Mouse (Mus musculus) embryonic facial prominence, embryonic 11.5 days (tissue): ENCODE results near the gene Acsbg1. TPM values are rescaled to one million over a fixed set of nuclear protein-coding genes. Genes with fewer than 3 reads are reported as not detected.
A peak's percentile ranks its signal among the peaks of the same experiment; 100 is the strongest.

ENCODE experiments used
- ATAC-seq: fragments of 200-750 bp; cut with Nextera tagmentation; replicated peaks from 2 replicates; pipeline ENCODE4 v1.8.0; 2017; ENCODE audit warnings: low read depth; ENCODE audit not compliant: insufficient number of reproducible peaks, low FRiP score, low TSS enrichment
- DNase-seq: peaks from one replicate; pipeline ENCODE4 v3.0.0-alpha.2; 2015; ENCODE audit warnings: low spot score
- H3K27ac ChIP-seq: fragments of 300-500 bp; sonication (generic); replicated peaks from 2 replicates; pipeline ENCODE4 v1.5.1; 2014; ENCODE audit warnings: mild to moderate bottlenecking, low read depth, low read length, control low read depth
- H3K27me3 ChIP-seq: fragments of 300-500 bp; sonication (generic); 2 replicates; pipeline ENCODE4 v1.6.1; 2014; ENCODE audit warnings: mild to moderate bottlenecking, low read length, moderate library complexity, mixed read lengths; ENCODE audit not compliant: control insufficient read depth, insufficient read depth
- H3K36me3 ChIP-seq: fragments of 300-500 bp; sonication (generic); replicated peaks from 2 replicates; pipeline ENCODE4 v1.6.1; 2014; ENCODE audit warnings: low read depth, mild to moderate bottlenecking, low read length, moderate library complexity, mixed read lengths; ENCODE audit not compliant: control insufficient read depth, insufficient read depth
- H3K4me1 ChIP-seq: fragments of 300-500 bp; sonication (generic); 2 replicates; pipeline ENCODE4 v1.6.1; 2014; ENCODE audit warnings: low read length, mixed read lengths; ENCODE audit not compliant: control insufficient read depth, insufficient read depth
- H3K4me2 ChIP-seq: fragments of 300-500 bp; sonication (generic); 2 replicates; pipeline ENCODE4 v1.6.1; 2014; ENCODE audit warnings: low read depth, mild to moderate bottlenecking, control low read depth, low read length, moderate library complexity
- H3K4me3 ChIP-seq: fragments of 300-500 bp; sonication (generic); 2 replicates; pipeline ENCODE4 v1.5.1; 2014; ENCODE audit warnings: low read depth, low read length, control low read depth
- H3K9ac ChIP-seq: fragments of 300-500 bp; sonication (generic); replicated peaks from 2 replicates; pipeline ENCODE4 v1.6.1; 2014; ENCODE audit warnings: mild to moderate bottlenecking, control low read depth, low read length
- H3K9me3 ChIP-seq: fragments of 300-500 bp; sonication (generic); replicated peaks from 2 replicates; pipeline ENCODE4 v1.6.1; 2016; ENCODE audit warnings: mild to moderate bottlenecking, low read length, inconsistent platforms, mixed read lengths; ENCODE audit not compliant: control insufficient read depth
- WGBS: fragments of 180-500 bp; shearing (Covaris S2); extraction: QIAGEN DNeasy Blood & Tissue Kit; methylation state at CpG from one replicate; pipeline ENCODE4 v1.1.7; 2014; 5-methylcytosine and 5-hydroxymethylcytosine counted together
- polyA plus RNA-seq: library from polyadenylated mRNA; unstranded; fragments of >200 nt; fragmentation: Nextera tagmentation; extraction: Ambion mirVana; gene quantifications from 2 replicates; pipeline ENCODE4 v1.2.1, GENCODE M21; 2014

Acsbg1 gene
- polyA plus RNA-seq, 1 experiment from 2014 or later = 2.8 TPM

DNA sequence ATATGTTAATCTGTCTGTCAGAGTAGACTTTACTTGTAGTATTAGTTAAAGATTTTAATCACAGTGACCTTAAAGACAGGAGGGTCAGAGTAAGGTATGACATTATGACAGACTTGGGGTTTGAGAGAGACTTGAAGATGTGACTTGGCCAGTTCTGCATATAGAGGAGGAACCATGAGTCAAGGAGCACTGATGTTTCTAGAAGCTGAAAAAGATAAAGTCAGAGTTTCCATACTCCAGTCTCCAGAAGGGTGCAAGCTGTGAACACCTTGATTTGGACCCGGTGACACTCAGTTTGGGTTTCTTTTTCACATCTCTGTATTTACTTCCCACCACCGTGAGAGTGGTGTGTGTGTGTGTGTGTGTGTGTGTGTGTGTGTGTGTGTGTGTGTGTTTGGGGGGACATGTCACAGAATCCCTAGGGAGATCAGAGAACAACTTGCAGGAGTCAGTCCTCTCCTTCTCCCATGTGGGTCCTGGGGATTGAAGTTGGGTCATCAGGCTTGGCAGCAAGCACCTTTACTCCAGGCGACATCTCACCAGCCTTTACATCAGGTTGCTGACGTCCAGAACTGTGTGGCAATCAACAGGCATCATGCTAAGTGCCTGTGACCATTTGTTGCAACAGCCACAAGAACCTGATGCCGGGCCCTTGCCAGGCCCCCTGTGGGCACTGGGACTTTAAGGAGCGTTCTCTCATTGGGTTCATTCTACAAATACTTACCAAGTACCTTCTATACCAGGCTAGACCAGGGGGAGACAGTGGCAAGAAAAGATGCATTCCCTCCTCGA, 22.3 kb upstream of the Acsbg1 start:
- Histone ChIP-seq H3K36me3 (no peaks in the 10 kb centered on the region), H3K27ac (no peak overlapping the region), H3K27me3 (no peaks in the 10 kb centered on the region), H3K4me1 (no peaks in the 10 kb centered on the region), H3K9me3 (no peaks in the 10 kb centered on the region), H3K4me2 (no peak overlapping the region), H3K4me3 (no peak overlapping the region), H3K9ac (no peak overlapping the region)
- 77% methylated on average over 7 of the region's 7 CpGs for WGBS
- DNase-seq (no peak), ATAC-seq (no peak)

DNA sequence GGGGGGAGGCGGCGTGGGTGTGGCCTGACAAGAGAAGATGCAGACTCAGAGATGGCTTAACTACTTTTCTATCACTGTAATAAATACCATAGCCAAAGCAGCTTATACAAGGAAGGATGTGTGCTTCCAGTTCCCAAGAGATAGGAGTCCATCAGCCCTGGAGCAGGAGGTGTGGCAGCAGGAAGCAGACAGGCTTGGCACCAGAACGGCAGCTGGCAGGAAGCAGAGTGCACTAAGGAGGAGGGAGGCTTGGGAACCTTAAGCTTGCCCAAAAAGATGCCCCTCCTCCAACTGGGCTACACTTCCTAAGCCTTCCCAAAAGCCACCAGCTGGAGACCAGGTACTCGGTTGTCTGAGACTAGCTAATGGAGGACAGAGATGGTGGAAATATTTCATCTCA, 21.2 kb upstream of the Acsbg1 start:
- H3K4me1 ChIP-seq = no peaks in the 10 kb centered on the region
- no peak overlapping the region for H3K4me3 ChIP-seq
- H3K9me3 ChIP-seq = no peaks in the 10 kb centered on the region
- no peaks in the 10 kb centered on the region for H3K27me3 ChIP-seq
- DNase-seq (no peak), ATAC-seq (no peak)
- 73% methylated on average over 4 of the region's 4 CpGs for WGBS
- H3K27ac ChIP-seq = no peak overlapping the region
- no peak overlapping the region for H3K9ac ChIP-seq
- H3K4me2 ChIP-seq = no peak overlapping the region
- no peaks in the 10 kb centered on the region for H3K36me3 ChIP-seq

DNA sequence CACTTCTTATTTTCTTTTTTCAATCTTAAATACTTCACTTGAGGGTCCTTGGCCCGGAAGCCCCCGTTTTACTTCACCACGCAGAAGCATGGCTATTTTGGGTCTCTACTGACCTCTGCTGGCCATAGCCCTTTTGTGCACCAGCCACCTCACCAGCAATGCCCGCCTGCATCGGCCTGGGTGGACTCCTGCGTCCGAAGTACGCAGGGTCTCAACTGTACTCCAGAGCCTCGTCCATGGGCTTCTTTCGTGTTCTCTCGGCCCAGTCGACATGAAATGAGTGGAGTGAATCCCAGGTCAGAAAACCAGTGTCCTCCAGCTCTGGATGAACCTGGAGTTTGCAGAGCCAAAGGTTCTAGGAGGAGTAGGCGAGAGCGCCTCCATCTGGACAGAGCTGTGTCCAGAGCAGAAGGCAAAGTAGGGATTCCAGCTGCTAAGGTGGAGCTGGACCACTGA, 14.9 kb upstream of the Acsbg1 start:
- 2% methylated on average over 14 of the region's 14 CpGs for WGBS
- Histone ChIP-seq H3K4me1 (no peaks in the 10 kb centered on the region), H3K36me3 (no peaks in the 10 kb centered on the region), H3K4me3 (peak overlapping the region; percentile 21), H3K9me3 (no peaks in the 10 kb centered on the region), H3K9ac (peak overlapping the region; percentile 35; the same call in 1 of the 2 replicates), H3K27ac (no peak overlapping the region), H3K27me3 (no peaks in the 10 kb centered on the region), H3K4me2 (peak overlapping the region; percentile 51)
- peak; percentile 75 for ATAC-seq
- peak; percentile 87 for DNase-seq

DNA sequence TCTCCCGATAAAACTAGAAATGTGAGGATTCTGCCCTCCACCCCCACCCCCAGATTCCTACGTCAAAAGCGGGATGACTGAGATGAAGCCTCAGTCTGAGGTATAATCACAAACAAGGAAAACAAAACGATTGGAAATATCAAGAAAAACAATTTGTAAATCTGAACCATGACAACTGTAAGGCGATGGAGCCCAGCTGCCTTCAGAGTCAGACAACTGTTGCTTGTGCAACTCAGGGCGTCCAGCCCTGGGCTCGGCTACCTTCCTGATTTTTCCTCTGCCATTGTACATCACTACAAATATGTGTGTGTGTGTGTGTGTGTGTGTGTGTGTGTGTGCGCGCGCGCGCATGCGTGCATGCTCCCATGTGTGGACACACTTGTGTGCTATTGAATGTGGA, 12.2 kb upstream of the Acsbg1 start:
- no peak overlapping the region for H3K4me3 ChIP-seq
- no peak overlapping the region for H3K4me2 ChIP-seq
- H3K27me3 ChIP-seq = no peaks in the 10 kb centered on the region
- H3K4me1 ChIP-seq = no peaks in the 10 kb centered on the region
- no peak overlapping the region for H3K9ac ChIP-seq
- WGBS = 87% methylated on average over 13 of the region's 13 CpGs
- ATAC-seq (no peak), DNase-seq (no peak)
- no peak overlapping the region for H3K27ac ChIP-seq
- H3K9me3 ChIP-seq = no peaks in the 10 kb centered on the region
- no peaks in the 10 kb centered on the region for H3K36me3 ChIP-seq

DNA sequence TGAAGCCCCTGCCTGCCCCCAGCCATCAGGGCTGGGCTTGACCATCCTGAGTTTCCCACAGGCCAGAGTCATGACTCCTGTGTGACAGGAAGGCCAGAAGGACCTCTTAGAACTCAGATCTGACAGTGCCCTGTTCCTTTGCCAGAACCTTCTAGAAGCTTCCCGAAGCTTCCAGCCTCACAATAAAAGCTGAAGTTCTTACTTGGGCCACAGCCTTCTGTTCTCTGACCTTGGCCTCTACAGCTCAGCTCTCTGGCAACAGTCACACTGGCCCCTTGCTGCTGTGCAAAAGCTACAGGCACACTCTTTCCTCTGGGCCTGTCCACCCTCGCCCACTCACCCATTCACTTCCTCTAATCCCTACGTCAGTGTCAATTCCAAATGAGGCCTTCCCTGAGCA, 10.3 kb upstream of the Acsbg1 start:
- Histone ChIP-seq H3K9ac (no peak overlapping the region), H3K4me1 (no peaks in the 10 kb centered on the region), H3K4me3 (no peak overlapping the region), H3K27ac (no peak overlapping the region), H3K27me3 (no peaks in the 10 kb centered on the region), H3K9me3 (no peaks in the 10 kb centered on the region), H3K4me2 (no peak overlapping the region), H3K36me3 (no peaks in the 10 kb centered on the region)
- WGBS = 81% methylated on average over 3 of the region's 3 CpGs
- ATAC-seq (no peak), DNase-seq (no peak)

DNA sequence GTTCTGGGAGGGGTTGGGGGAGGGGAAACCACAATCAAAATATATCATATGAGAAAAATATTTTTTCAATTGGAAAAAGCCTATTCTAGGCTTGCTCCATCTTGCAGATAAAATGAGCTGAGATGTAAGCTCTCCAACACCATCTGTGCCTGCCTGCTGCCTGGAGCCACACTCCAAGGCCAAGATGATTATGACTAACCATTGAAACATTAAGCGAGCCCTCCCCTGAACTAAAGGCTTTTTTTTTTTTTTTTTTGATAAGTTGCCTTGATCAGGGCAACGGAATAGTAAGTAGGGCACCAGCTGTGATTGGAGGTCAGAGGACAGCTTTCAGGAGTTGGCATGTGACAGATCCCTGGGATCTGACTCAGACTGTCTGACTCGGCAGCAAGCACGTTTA, 6.8 kb upstream of the Acsbg1 start:
- ATAC-seq (no peak), DNase-seq (no peak)
- Histone ChIP-seq H3K9ac (no peak overlapping the region), H3K27ac (no peak overlapping the region), H3K4me2 (no peak overlapping the region), H3K27me3 (no peaks in the 10 kb centered on the region), H3K36me3 (no peaks in the 10 kb centered on the region), H3K9me3 (no peaks in the 10 kb centered on the region), H3K4me1 (no peaks in the 10 kb centered on the region), H3K4me3 (no peak overlapping the region)
- WGBS = 67% methylated on average over 4 of the region's 4 CpGs

DNA sequence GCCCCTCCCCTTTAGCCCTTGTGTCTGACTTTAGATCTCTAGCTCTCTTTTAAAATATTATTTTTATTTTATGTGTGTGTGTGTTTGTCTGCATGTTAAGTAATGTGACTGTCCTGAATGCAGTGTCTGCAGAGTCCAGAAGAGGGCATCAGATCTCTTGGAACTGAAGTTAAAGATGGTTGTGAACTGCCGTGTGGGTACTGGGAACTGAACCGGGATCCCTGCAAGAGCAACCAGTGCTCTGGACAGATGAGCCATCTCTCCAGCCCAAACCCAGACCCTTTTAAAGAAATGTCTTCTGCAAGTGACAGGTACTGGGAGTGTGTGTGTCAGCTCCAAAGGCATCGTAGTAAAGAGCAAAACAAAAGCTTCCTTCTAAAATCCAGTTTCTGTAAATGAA, 4.4 kb upstream of the Acsbg1 start:
- DNase-seq (no peak), ATAC-seq (no peak)
- H3K4me2 ChIP-seq = no peak overlapping the region
- no peaks in the 10 kb centered on the region for H3K9me3 ChIP-seq
- H3K4me1 ChIP-seq = no peaks in the 10 kb centered on the region
- no peaks in the 10 kb centered on the region for H3K36me3 ChIP-seq
- H3K9ac ChIP-seq = no peak overlapping the region
- H3K27me3 ChIP-seq = no peaks in the 10 kb centered on the region
- 90% methylated on average over 3 of the region's 3 CpGs for WGBS
- H3K4me3 ChIP-seq = no peak overlapping the region
- H3K27ac ChIP-seq = no peak overlapping the region

DNA sequence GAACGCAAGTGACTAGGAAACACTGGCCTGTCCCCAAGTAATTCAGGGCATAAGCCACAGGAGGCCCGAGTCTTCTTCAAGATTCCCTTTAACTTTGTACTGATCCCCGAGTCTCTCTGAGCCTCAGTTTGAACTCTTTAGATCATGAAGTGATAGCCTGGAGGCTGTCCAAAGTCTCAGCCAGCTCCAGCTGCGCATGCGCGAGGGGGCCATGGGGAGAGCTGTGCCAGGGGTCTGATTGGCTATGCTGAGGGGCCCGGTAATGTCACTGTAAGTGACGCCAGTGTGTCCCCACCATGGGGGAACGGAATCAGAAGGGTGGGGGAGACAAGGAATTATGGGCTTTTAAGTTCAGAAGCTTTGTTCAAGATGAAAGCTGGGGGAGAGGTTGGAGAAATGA, 2.7 kb upstream of the Acsbg1 start:
- Histone ChIP-seq H3K27me3 (no peaks in the 10 kb centered on the region), H3K9ac (no peak overlapping the region), H3K4me3 (no peak overlapping the region), H3K9me3 (no peaks in the 10 kb centered on the region), H3K4me1 (no peaks in the 10 kb centered on the region), H3K36me3 (no peaks in the 10 kb centered on the region), H3K4me2 (no peak overlapping the region), H3K27ac (no peak overlapping the region)
- ATAC-seq = no peak
- 84% methylated on average over 9 of the region's 9 CpGs for WGBS
- DNase-seq = no peak
